Comparison of ENCODE assay signal across 8 mouse cellular contexts in genomic region chrX:16910211-16911095, GRCm38 (mm10). TPM values are rescaled to one million over a fixed set of nuclear protein-coding genes. Genes with fewer than 3 reads are reported as not detected.
A peak's percentile ranks its signal among the peaks of the same experiment; 100 is the strongest.
DNase-seq lines count a peak whose midpoint lies in the region; ATAC-seq and TF ChIP-seq lines count a peak whose summit lies in the region.

No protein-coding gene starts in this region.

- H3K27me3 ChIP-seq in kidney, postnatal 0 days (ENCODE audit: insufficient read depth, low read length), result no peaks in the 10 kb centered on the region
- H3K27me3 ChIP-seq in hindbrain, embryonic 14.5 days (ENCODE audit: control insufficient read depth, insufficient read depth, low read length), result no peaks in the 10 kb centered on the region
- no peaks in the 10 kb centered on the region for H3K27me3 ChIP-seq in neural tube, embryonic 14.5 days (ENCODE audit: control insufficient read depth, insufficient read depth, low read length)
- peaks cover 2% of the 10 kb centered on the region; the same call in 1 of the 2 replicates for H3K27me3 ChIP-seq in liver, embryonic 11.5 days (replicated peaks; ENCODE audit: control insufficient read depth, insufficient read depth, low read length)

- H3K27ac ChIP-seq in kidney, postnatal 0 days, result no peak overlapping the region
- peak overlapping the region; percentile 87 for H3K27ac ChIP-seq in cortical plate, adult 2 months (ENCODE audit: insufficient read depth, low read length)
- peak overlapping the region; percentile 54; the same call in 1 of the 2 replicates for H3K27ac ChIP-seq in hindbrain, embryonic 14.5 days
- peak overlapping the region; percentile 2; the same call in 1 of the 2 replicates for H3K27ac ChIP-seq in neural tube, embryonic 14.5 days (ENCODE audit: low read depth, low read length)
- no peak overlapping the region for H3K27ac ChIP-seq in liver, embryonic 11.5 days (ENCODE audit: low read depth, low read length)

- H3K36me3 ChIP-seq in kidney, postnatal 0 days (ENCODE audit: insufficient read depth, low read length), result no peaks in the 10 kb centered on the region
- H3K36me3 ChIP-seq in hindbrain, embryonic 14.5 days (replicated peaks; ENCODE audit: control insufficient read depth, insufficient read depth), result no peaks in the 10 kb centered on the region
- H3K36me3 ChIP-seq in neural tube, embryonic 14.5 days (ENCODE audit: control insufficient read depth, insufficient read depth, low read length), result no peaks in the 10 kb centered on the region
- no peaks in the 10 kb centered on the region for H3K36me3 ChIP-seq in liver, embryonic 11.5 days (ENCODE audit: control insufficient read depth, insufficient read depth, low read length)

- TF ChIP-seq CTCF in kidney, postnatal 0 days (IDR thresholded peaks at IDR 0.05; ENCODE audit: low read depth), result no peak
- TF ChIP-seq CTCF in cortical plate, adult 2 months (IDR thresholded peaks at IDR 0.05; ENCODE audit: extremely low read depth, insufficient read depth, low read length), result no peak

- 22% methylated on average over 18 of the region's 18 CpGs for WGBS in kidney, postnatal 0 days
- WGBS in hindbrain, embryonic 14.5 days, result 21% methylated on average over 18 of the region's 18 CpGs
- WGBS in neural tube, embryonic 14.5 days, result 14% methylated on average over 18 of the region's 18 CpGs
- WGBS in liver, embryonic 11.5 days, result 28% methylated on average over 18 of the region's 18 CpGs

- peak overlapping the region; percentile 43 for H3K4me2 ChIP-seq in kidney, postnatal 0 days (ENCODE audit: low read length)
- H3K4me2 ChIP-seq in hindbrain, embryonic 14.5 days (replicated peaks), result peak overlapping the region; percentile 49
- peak overlapping the region; percentile 40 for H3K4me2 ChIP-seq in neural tube, embryonic 14.5 days (ENCODE audit: low read depth, low read length)
- no peak overlapping the region; the same call in 1 of the 2 replicates for H3K4me2 ChIP-seq in liver, embryonic 11.5 days

- H3K9ac ChIP-seq in kidney, postnatal 0 days (ENCODE audit: low read depth, low read length), result no peak overlapping the region
- H3K9ac ChIP-seq in hindbrain, embryonic 14.5 days, result peak overlapping the region; percentile 39
- no peak overlapping the region for H3K9ac ChIP-seq in neural tube, embryonic 14.5 days (replicated peaks; ENCODE audit: low read depth, low read length)
- H3K9ac ChIP-seq in liver, embryonic 11.5 days (ENCODE audit: low read depth, low read length), result no peak overlapping the region

- no peaks in the 10 kb centered on the region for H3K9me3 ChIP-seq in kidney, postnatal 0 days (replicated peaks; ENCODE audit: low read length)
- H3K9me3 ChIP-seq in hindbrain, embryonic 14.5 days (ENCODE audit: control insufficient read depth, low read length), result no peaks in the 10 kb centered on the region
- no peaks in the 10 kb centered on the region for H3K9me3 ChIP-seq in neural tube, embryonic 14.5 days (ENCODE audit: control insufficient read depth, low read length)
- H3K9me3 ChIP-seq in liver, embryonic 11.5 days (ENCODE audit: control insufficient read depth, low read length), result no peaks in the 10 kb centered on the region

- peak; percentile 2 for DNase-seq in kidney, postnatal 0 days (ENCODE audit: low spot score)
- no peak for DNase-seq in kidney, adult 18-20 months
- DNase-seq in hindbrain, embryonic 14.5 days (ENCODE audit: low spot score), result peak; percentile 24
- no peak for DNase-seq in liver, embryonic 11.5 days (ENCODE audit: low spot score)
- no peak for DNase-seq in urinary bladder, postnatal 14 days (ENCODE audit: low spot score)
- DNase-seq in thymus, postnatal 0 days (ENCODE audit: low spot score), result no peak

- no peaks in the 10 kb centered on the region for H3K4me1 ChIP-seq in kidney, postnatal 0 days (replicated peaks; ENCODE audit: insufficient read depth, low read length)
- H3K4me1 ChIP-seq in cortical plate, adult 2 months (ENCODE audit: control insufficient read depth, insufficient read depth, low read length), result peaks cover 1% of the 10 kb centered on the region; the same call in 1 of the 2 replicates
- H3K4me1 ChIP-seq in hindbrain, embryonic 14.5 days (replicated peaks; ENCODE audit: control insufficient read depth, insufficient read depth, low read length), result 0 out of 2 replicates have a peak, but pooled peaks cover 4% of the 10 kb centered on the region
- no peaks in the 10 kb centered on the region for H3K4me1 ChIP-seq in neural tube, embryonic 14.5 days (ENCODE audit: control insufficient read depth, insufficient read depth, low read length)
- H3K4me1 ChIP-seq in liver, embryonic 11.5 days (replicated peaks; ENCODE audit: control insufficient read depth, insufficient read depth, low read length), result no peaks in the 10 kb centered on the region

- ATAC-seq in kidney, postnatal 0 days (replicated peaks; ENCODE audit: low FRiP score, low read depth), result no peak
- peak; percentile 57; the same call in 1 of the 2 replicates for ATAC-seq in hindbrain, embryonic 14.5 days (ENCODE audit: low FRiP score)
- ATAC-seq in neural tube, embryonic 14.5 days (ENCODE audit: low read depth), result peak; percentile 80
- ATAC-seq in liver, embryonic 11.5 days (replicated peaks; ENCODE audit: low FRiP score), result no peak

- TF ChIP-seq POLR2A in cortical plate, adult 2 months (IDR thresholded peaks at IDR 0.05; ENCODE audit: extremely low read depth, insufficient read depth, low read length), result no peak

- no peak overlapping the region for H3K4me3 ChIP-seq in kidney, postnatal 0 days (replicated peaks; ENCODE audit: low read depth, low read length)
- H3K4me3 ChIP-seq in cortical plate, adult 2 months (ENCODE audit: insufficient read depth, low read length), result peak overlapping the region; percentile 50
- peak overlapping the region; percentile 28 for H3K4me3 ChIP-seq in hindbrain, embryonic 14.5 days (replicated peaks; ENCODE audit: low read length)
- H3K4me3 ChIP-seq in neural tube, embryonic 14.5 days (ENCODE audit: low read depth, low read length), result peak overlapping the region; percentile 21
- no peak overlapping the region for H3K4me3 ChIP-seq in liver, embryonic 11.5 days (ENCODE audit: low read depth, low read length)

RNA-seq across cellular contexts. Expression of gene Ndp, which starts 1.1 kb away (rescaled TPM):
- 1.4 and 1.6 TPM in 2 replicates for polyA plus RNA-seq in kidney, postnatal 0 days (2015; fragmentation: Nextera tagmentation; extraction: Ambion mirVana)
- 13.0 and 13.4 TPM in 2 replicates for polyA plus RNA-seq in cortical plate, adult 2 months (2012; rRNA removed)
- polyA plus RNA-seq in hindbrain, embryonic 14.5 days (2014; fragmentation: Nextera tagmentation; extraction: Ambion mirVana), result 7.3 and 8.4 TPM in 2 replicates
- 11.7 and 12.5 TPM in 2 replicates for polyA plus RNA-seq in neural tube, embryonic 14.5 days (2014; fragmentation: Nextera tagmentation; extraction: Ambion mirVana)
- 0.08 and 0.09 TPM in 2 replicates for polyA plus RNA-seq in liver, embryonic 11.5 days (2014; fragmentation: Nextera tagmentation; extraction: Ambion mirVana)
- 0.07 TPM in 1 of 2 replicates, not detected in the other for polyA plus RNA-seq in thymus, postnatal 0 days (2015; fragmentation: Nextera tagmentation; extraction: Ambion mirVana)

Comparison
In these comparisons a context has a peak if more than half of its experiments do, and no peak if none do; other contexts are left out.
1. DNase-seq: peak in kidney, postnatal 0 days (single experiment) and hindbrain, embryonic 14.5 days (single experiment); none in kidney, adult 18-20 months (single experiment), liver, embryonic 11.5 days (single experiment), urinary bladder, postnatal 14 days (single experiment) and thymus, postnatal 0 days (single experiment).
2. ATAC-seq: peak in hindbrain, embryonic 14.5 days (single experiment) and neural tube, embryonic 14.5 days (single experiment); none in kidney, postnatal 0 days (single experiment) and liver, embryonic 11.5 days (single experiment).
3. H3K27ac ChIP-seq: peak in cortical plate, adult 2 months (single experiment), hindbrain, embryonic 14.5 days (single experiment) and neural tube, embryonic 14.5 days (single experiment); none in kidney, postnatal 0 days (single experiment) and liver, embryonic 11.5 days (single experiment).
4. H3K4me3 ChIP-seq: peak in cortical plate, adult 2 months (single experiment), hindbrain, embryonic 14.5 days (single experiment) and neural tube, embryonic 14.5 days (single experiment); none in kidney, postnatal 0 days (single experiment) and liver, embryonic 11.5 days (single experiment).